Mouse (Mus musculus) 416B (cell line): ENCODE results near the gene Hectd2.

Experiments used
- DNase-seq: peaks from one replicate; pipeline ENCODE4 v3.0.0; 2011; ENCODE audit warnings: low read depth

Gene Hectd2

DNA sequence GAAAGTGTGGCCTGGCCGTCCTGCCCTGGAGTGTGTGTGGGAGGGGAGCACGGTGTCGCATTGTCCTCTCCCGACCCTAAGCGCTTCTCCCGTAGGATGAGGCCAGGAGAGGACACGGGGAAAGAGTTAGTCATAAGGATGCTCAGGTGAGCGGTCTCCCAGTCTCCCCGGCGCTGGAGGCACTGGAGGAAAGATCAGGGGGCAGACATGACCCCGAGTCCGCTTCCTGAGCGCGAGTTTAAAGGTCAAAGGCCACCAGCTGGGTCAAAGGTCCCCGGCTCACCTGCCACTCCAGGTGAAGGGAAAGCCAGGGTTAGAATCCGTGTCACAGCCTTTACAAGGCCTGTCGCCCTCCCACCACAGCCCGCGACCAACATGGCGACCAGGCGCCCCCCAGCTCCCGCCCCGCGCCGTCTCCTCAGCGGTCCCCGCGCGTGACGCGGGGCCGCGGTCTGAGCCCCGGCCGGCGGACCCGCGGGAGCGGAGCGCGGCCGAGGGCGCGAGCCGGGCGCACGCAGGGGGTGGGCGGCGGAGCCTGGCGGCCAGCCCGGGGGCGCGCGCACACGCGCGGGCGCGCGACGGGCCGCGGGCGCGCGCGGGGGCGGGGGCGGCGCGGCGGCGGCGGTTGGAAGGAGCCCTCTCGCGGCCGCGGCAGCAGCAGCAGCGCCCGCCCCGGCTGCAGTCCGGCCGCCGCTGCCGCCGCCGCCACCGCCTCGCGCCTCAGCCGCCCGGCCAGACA lies at the start of gene Hectd2:
Gene Hectd2 (plus strand): TSS at position 594 of the 739 bp plus-strand sequence.
- DNase-seq = no peak

DNA sequence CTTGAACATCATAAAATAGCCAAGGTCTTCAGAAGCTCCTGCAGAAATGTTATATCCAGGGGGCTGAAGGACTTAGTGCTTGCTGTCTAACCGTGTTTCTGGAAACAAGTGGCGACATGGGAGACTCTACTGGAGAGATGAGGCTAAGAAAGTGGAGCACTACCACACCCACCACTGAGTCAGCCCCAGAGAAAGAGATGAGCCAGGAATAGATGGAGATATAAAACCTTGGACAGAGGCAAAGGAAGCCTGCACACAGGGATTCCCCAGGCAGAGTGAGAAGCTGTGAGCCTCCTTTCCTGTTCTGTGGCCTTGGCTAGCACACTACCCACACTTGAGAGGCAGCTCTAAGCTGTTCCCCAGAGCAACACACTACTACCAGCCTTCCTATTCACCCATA lies 49.7 kb upstream of the Hectd2 start:
- DNase-seq = no peak

DNA sequence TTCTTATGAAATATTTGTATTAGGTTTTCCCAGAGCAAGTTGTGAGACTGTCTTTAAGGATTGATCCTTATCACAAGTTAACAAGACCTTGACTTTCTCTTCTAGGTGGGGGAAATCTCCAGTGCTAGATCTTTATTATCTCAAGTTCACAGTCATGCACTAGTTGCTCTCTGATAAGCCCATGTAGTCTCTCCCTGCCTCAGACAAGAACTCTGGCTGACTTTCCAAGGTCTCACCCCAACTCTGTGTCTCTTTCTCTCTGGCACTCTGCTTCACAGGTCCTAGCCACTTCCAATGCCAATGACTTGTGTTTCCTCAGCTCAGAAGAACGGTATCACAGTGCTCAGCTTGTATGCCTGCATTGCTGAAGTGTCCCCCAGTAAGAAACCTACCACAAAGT lies 43.1 kb upstream of the Hectd2 start:
- peak; percentile 13 for DNase-seq

DNA sequence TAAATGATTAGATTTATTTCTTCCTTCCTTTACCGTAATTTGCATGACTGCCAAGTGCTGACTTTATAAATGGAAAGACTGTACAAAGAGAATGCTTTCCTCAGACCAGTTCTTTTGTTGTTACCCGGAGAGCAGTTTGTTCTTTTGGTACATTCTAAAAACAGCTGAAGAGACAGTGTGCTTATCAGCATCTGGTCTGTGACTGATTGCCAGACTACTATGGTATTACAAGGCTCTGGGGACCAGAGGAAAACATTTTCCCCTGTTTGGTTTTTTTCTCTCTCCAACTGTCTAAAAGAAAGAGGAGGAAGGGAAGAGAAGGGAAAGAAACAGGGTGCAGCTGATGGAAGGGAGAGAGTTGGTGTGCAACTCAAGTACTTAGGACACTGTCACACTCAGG lies 36.0 kb upstream of the Hectd2 start:
- no peak for DNase-seq

DNA sequence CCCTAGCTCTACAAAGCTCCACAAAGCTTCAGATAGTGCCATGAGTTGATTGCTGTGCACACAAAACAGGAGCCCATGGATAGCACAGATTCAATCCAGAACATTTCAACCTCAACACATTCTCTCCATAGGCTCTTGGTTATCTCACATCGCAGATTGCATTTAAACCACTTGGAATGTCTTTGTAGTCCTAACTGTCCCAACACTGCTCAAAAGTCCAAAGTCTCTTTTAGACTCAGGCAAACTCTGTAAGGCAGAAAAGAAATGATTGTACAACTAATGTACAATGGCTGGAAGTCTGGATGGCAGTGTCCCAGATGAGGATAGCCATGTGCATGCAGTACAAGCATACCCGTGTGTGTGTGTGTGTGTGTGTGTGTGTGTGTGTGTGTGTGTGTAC lies 32.9 kb upstream of the Hectd2 start:
- no peak for DNase-seq

DNA sequence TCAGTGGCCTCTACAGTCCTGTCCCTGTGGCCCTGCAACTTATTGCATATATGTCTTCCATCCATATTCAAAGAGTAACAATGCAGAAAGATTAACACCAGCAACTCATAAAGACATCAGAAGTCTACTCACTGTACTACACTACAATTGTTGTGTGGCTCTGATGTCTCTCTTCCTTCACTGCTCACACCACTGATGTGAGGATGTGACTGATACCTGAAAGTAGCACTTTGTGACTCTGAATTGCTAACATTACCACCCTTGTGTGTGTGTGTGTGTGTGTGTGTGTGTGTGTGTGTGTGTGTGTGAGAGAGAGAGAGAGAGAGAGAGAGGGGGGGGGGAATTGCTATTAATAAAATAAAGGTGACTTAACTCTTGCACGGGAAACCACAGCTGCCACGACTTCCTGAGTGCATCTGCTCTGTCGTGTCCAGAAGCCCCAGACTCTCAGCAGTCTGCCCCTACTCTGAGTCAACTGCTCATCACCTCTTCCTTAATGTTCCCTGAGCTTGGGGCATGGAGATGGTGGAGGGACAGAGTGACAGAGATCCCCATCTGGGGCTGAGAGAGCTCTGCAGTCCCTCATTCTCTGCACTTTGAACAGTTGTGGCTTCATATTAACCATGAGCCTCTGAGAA lies 31.8 kb upstream of the Hectd2 start:
- DNase-seq = peak; percentile 81

DNA sequence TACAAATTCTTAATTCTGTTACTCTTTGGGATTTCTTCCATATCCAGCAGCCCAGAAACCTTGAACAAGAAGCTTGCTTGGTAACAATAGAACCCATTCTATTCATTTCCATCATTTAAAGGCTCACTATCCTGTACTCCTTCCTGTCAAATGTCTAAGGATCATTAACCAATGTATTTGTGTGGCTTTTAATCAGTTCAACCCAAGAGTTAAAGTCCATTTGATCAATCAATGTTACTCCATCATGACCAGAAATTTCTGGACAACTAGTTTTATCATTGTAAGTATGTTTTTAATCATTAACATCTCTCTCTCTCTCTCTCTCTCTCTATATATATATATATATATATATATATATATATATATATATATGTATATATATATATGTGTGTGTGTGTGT lies 29.4 kb upstream of the Hectd2 start:
- DNase-seq = no peak

DNA sequence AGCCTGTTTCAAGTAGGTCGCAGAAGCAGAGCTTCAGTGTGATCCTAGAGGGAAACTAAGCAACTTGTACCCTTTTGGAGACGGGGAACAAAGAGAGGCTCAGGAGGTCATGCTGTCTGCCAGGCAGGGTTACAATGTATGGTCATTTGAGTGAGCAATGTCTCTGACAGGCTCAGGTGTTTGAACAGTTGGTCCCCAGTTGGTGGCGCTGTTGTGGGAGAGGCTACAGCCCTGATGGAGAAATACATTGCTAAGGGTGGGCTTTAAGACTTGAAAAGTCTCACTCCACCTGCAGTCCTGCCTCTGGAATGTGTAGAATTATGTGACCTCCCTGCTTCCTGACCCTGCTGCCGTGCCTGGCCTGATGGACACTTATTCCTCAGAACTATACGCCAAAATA lies 21.4 kb upstream of the Hectd2 start:
- peak; percentile 14 for DNase-seq

DNA sequence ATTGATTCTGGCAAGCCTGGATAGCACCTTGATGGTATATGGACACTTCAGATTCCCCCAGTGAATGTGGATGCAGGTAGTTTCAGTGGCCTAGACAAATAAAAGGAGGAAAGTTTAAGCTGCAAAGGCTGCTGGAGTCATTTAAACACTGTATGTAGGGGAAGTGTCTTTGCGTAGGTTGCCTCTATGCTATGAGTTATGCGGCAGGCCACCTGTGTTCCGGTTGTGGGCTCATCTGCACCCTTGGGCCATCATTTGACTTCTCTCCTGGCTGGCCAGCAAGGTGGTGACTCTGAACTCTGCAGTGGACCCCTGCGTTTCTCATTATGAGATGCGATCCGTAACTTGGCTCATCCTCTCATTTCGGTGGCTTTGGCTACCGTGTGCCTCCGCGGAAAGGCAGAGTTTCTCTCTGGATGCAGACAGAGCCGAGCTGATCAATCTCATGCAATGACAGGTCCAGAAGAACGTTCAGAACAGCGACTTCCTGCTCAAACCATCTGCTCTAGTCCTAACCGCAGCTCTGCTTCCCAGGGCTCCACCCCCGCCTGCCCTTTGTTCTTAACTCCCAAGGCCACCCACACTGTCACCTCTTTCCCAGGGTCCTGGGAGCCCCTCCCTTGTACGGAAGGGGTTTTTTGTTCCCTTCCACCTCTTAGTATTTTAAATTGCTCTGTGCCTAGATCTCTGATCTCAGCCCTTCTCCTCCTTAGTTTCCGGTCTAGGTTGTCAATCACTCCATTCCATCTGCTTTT lies 20.3 kb upstream of the Hectd2 start:
- peak; percentile 29 for DNase-seq

DNA sequence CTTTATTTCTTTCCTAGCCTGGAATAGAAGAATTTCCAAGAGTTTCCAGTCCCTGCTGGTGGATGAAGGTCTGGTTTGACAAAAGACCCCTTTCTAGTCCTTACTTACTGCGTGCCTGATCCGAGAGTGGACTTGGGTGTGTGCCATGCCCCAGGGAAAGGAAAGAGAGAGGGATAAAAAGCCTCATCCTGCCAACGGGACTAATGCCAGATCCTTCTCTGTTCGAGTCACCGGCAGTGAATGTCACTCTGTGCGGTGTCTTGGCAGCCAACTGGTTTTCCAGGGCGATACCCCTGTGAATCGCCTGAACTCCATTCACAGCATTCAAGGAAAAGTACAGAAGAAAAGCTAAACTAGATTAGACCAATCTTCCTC lies 19.7 kb upstream of the Hectd2 start:
- no peak for DNase-seq

DNA sequence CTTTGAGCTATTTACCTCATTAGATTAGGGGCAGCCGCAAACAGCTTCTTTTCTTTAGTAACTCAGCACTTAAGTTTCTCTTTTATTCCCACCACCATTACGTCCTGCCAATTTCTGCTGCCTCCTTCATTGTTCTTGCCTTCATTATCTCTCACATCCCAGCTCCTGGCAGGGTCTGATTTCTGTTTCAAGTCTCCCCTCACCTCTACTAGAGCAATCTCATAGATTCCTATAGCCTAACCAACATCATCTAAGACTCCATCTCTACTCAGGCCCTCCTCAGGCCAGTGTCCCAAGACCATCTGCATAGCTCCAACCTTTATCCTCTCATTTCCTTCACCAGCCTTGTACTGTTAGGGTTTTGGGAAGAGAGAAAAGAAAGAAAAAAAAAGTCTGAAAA lies 19.3 kb upstream of the Hectd2 start:
- DNase-seq = no peak

DNA sequence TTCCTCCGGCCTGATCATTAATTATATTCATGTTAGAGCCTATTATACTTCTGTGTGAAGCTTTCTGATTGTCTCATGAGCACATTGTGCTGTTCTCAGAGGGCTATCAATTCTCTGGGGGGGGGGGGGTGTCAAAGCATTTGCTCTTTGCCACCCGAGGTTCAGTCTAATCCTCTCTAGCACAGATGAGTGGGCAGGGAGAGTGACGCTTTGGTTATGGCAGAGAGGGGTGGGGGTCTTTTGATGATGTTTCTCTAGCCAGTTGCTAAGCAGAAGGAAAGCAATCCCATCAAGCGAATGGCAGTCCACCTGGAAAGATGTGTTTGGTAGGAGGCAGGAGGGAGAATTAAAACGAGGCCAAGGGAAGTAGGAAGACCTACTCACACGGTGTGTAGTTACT lies 18.6 kb upstream of the Hectd2 start:
- DNase-seq = no peak

DNA sequence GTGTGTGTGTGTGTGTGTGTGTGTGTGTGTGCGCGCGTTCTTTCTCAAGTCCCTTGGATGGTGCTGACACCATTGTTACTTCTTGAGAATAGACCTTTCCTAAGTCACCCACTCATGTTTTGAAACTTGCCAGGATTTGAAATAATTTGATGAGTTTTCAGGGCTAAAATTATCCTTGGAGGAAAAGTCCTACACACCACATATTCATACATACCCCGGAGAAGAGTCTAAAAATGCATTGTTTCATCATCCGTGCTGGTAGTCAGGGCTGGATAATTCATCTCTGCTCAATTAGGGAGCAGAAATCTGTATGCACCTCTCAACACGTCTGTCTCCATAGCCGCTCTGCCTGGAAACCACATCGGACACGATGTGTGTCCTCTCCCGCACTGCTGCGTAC lies 17.5 kb upstream of the Hectd2 start:
- DNase-seq = no peak

DNA sequence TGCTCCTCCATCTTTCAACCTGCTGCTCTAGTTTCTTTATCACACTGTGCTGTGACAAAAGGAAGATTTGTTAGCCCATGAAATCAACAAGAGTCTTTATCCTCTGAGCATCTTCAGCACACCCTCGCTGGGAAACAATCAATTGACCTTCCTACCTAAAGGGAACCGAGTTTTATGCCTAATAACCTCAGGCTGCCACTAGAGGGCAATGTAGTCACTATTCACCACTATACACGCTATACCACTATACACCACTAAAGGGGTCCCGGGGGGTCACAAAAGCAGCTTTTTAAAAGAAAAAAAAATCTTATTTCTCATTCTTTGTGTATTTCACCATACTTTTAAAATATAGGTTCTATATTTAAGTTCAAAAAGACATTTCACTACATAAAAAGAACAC lies 15.9 kb upstream of the Hectd2 start:
- DNase-seq = peak; percentile 58

DNA sequence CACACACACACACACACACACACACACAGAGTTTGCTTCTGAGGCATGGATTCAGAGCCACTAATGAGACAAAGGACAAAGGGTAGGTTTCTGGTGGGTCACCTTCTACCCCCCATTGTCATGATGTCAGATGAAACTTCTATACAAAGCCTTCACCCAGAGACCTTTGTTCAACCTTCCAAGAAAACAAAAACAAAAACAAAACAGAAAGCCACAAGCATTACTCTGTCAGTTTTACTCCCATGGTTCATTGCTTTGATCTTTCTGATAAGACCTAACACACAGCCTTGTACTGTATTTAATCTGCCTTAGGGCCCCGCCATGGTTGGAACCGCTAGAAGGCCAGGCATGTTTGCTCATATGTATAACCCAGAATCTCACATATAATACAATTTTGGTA lies 15.1 kb upstream of the Hectd2 start:
- DNase-seq = no peak

DNA sequence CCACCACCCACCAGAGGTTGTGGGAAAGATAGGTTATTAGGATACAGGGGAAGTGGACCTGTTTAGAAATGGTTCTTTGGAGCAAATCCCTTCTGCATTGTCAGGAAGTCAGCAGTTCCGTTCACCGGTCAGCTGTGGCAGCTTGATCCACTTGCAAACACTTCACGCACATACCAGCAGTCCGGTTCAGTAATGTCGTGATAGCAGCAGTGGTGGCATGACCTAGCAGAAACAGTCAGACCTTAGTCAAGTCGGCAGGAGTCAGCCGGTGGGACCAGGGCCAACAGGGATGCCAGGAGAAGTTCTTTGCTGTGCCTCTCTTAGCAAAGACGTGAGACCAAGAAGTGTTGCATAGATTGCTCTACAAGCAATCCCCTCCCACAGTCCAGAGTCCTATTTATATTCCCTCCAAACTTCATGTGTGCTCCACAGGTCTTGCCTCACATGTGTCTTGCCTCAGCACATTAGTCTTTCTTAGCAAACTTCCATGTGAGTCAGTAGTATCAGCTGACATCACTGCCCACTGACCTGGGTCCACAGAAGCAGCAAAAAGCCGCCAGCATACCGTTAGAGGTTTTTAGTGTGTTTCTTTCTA lies 14.3 kb upstream of the Hectd2 start:
- DNase-seq = no peak

DNA sequence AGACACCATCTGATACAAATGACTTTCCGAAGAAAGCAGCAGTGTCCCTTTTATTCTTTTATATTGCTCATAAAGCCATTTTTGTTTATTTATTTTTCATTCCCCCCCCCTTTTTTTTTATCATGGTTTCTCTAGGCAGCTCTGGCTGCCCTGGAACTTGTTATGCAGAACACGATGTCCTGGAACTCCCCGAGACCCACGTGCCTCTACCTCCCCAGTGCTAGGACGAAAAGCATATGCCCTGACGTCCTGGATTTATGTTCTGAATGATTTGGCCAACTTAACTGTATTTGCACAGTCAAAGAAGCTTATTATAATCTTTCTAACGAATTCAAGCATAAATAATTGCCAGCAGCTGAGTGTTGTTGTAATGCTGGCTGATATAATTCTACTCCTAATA lies 13.7 kb upstream of the Hectd2 start:
- DNase-seq = no peak

DNA sequence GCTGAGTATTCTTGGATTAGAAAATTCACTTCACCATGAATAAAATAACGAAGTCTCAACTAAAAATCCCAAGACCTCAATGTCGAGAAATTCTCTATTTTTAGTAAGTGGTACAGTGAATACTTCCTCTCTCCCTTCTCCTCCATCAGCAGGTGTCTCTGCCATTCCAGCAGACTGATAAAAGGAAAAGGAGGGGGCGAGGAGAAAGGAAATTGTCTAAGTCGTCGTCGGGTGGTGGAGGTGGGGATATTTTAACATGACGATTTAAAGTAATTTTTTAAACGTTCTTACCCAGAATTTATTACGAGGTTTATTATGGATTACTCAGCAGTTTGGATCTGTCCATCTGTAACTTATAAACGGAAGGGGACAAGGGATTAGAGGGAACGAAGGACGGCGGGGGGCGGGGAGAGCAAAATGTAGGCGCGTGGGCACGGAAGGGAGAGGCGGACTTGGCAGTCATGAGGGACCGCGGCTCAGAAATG lies 836 bp upstream of the Hectd2 start:
- no peak for DNase-seq

DNA sequence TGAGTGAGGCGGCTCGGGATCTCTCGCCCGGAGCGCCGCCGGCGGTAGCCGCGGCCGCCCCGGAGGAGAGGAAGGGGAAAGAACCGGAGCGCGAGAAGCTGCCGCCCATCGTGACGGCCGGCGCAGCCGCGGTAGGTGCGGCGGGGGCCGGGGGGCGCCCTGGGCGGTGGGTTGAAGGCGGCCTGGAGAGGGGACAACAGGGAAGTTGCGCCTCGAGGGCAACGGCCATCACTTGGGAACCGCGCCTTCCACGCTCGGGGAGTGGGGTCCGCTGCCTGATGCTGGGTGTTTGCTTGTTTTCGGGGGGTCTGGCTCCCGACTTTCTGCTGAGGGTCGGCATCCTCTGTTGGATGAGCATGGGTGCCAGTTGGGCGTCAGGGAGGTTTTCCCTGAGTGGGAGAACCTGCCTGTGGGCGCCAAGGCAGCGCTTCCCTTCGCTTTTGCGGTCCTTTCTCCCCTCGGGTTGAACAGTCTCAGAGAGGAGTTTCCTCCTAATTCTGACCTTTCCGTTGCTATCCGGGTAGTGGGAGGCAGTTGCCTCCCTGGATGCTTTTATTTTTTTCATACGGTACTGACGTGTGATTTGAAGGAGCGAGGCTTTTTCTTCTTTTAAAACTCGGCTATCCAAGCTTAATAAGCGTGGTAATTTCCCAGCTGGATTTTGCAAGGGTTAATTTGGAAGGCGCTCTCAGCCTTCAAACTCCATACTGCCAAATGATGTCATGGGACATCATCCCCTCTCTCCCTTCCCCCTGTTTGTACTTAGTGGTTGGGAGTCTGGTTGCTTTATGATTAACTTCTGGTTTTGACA lies 551 bp downstream of the Hectd2 start:
- no peak for DNase-seq

DNA sequence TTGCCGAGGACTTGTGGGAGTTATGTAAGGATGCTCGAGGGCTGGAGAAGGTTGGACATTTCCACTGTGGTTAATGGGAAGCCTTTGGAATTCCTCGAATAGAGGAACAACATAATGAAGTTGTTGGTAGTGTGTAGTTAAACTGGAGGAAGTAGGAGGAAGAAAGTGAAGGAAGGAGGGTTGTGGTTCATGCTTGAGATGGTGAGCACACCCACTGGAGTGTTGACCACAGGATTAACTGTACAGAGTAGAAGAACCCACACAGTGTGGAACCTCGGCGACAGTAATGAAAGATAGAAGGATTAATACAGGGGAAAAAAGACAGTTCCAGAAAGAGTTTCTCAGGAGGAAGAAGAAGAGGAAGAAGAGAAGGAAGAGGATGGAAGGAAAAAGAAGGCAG lies 4.9 kb downstream of the Hectd2 start:
- DNase-seq = no peak

DNA sequence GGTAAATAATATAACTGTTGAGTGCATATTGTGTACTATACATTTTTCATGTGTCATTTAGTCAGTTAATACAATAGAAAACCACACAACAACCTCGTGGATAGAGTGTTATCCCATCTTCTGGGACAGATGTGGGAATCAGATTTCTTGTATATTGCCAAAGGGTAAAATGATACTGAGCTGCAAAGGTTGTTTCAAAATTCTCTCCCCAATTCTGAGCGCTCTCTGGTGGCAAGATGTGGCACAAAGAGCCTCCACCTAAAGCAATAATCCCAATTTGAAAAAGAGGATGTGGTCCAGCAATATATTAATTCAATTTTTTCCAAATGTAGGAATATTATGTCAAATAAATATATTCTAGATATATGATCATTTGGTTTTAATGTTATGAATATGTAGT lies 5.7 kb downstream of the Hectd2 start:
- peak; percentile 21 for DNase-seq

DNA sequence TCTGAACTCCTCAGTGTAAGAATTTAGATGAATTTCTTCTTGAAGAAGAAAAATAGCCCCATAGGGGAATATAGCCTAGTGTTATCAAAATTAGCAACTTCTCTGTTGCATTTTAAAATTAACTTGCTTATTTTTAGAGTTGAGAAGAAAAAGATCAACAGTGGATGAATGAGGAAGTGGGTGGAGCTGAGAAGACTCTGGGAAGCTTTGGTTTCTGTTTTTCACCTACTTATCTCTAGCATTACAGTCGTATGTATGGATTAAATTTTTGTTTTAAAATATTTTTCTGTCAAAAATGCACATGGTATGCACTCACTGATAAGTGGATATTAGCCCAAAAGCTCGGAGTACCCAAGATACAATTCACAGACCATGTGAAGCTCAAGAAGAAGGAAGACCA lies 6.7 kb downstream of the Hectd2 start:
- no peak for DNase-seq
